Mouse (Mus musculus) cerebellum, adult 2 months (tissue): Measurements from ENCODE around the gene Ankrd27.

Experiments used
- CTCF ChIP-seq: fragments of 200-500 bp; IDR thresholded peaks from 2 replicates; pipeline ENCODE4 v1.5.1; 2011; ENCODE audit warnings: low read depth, mild to moderate bottlenecking, control low read depth, low read length, moderate library complexity, borderline replicate concordance; ENCODE audit not compliant: insufficient read depth
- POLR2A ChIP-seq: fragments of 200-500 bp; IDR thresholded peaks from 2 replicates; pipeline ENCODE4 v1.6.1; 2011; ENCODE audit warnings: low read length, control low read depth, borderline replicate concordance; ENCODE audit not compliant: insufficient read depth

- TF ChIP-seq CTCF (peak; percentile 25; the same call in 1 of the 2 replicates), POLR2A (no peak)
These were observed 64.8 kb downstream of the Ankrd27 start for GRCm38 (mm10) chr7:35650716-35651410.
